Mouse (Mus musculus) hindbrain, embryonic 12.5 days (tissue): ENCODE data around the gene Gemin7. TPM values are rescaled to one million over a fixed set of nuclear protein-coding genes. Genes with fewer than 3 reads are reported as not detected.

Experiments used
- ATAC-seq: fragments of 200-750 bp; cut with Nextera tagmentation; 2 replicates; pipeline ENCODE4 v1.8.0; 2017; ENCODE audit warnings: moderate TSS enrichment; ENCODE audit not compliant: low FRiP score
- H3K27ac ChIP-seq: fragments of 300-500 bp; sonication (generic); 2 replicates; pipeline ENCODE4 v1.5.1; 2016; ENCODE audit warnings: mild to moderate bottlenecking
- H3K27me3 ChIP-seq: fragments of 300-500 bp; sonication (generic); 2 replicates; pipeline ENCODE4 v1.6.1; 2016; ENCODE audit warnings: mild to moderate bottlenecking
- H3K36me3 ChIP-seq: fragments of 300-500 bp; sonication (generic); 2 replicates; pipeline ENCODE4 v1.6.1; 2016; ENCODE audit warnings: mild to moderate bottlenecking
- H3K4me1 ChIP-seq: fragments of 300-500 bp; sonication (generic); 2 replicates; pipeline ENCODE4 v1.6.1; 2016
- H3K4me2 ChIP-seq: fragments of 300-500 bp; sonication (generic); replicated peaks from 2 replicates; pipeline ENCODE4 v1.6.1; 2016; ENCODE audit warnings: mild to moderate bottlenecking
- H3K4me3 ChIP-seq: fragments of 300-500 bp; sonication (generic); 2 replicates; pipeline ENCODE4 v1.5.1; 2016; ENCODE audit warnings: mild to moderate bottlenecking
- H3K9ac ChIP-seq: fragments of 300-500 bp; sonication (generic); 2 replicates; pipeline ENCODE4 v1.6.1; 2016; ENCODE audit warnings: mild to moderate bottlenecking, moderate library complexity
- H3K9me3 ChIP-seq: fragments of 300-500 bp; sonication (generic); replicated peaks from 2 replicates; pipeline ENCODE4 v1.6.1; 2016; ENCODE audit warnings: mild to moderate bottlenecking
- WGBS: fragments of 180-500 bp; shearing (Covaris S2); methylation state at CpG from one replicate; pipeline ENCODE4 v1.1.7; 2016; 5-methylcytosine and 5-hydroxymethylcytosine counted together
- polyA plus RNA-seq: library from polyadenylated mRNA; unstranded; fragments of >200 nt; fragmentation: Nextera tagmentation; extraction: Ambion mirVana; gene quantifications from 2 replicates; pipeline ENCODE4 v1.2.1, GENCODE M21; 2016

Gene Gemin7
- polyA plus RNA-seq, 1 experiment from 2014 or later = 145 TPM

DNA sequence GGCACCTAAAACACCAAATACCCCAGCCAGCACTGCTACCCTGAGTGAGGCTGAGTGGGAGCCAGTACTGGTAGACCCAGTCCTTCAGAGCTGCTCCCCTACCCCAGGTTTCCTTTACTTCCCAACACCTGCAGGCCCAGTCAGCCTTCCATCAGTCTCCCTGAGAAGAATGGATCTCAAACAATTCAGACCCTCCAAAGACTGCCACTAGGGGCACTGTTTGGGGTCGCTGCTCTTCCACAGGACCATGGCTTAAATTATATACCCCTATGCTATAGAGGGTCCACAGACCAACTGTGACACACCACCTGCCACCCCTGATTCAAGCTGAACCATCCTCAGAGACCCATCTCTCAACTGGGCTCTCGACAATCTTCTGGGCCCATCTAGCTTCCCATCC is 18.4 kb downstream of the Gemin7 start:
- peak overlapping the region; percentile 29; the same call in 1 of the 2 replicates for H3K9ac ChIP-seq
- 62% methylated on average over 2 of the region's 2 CpGs for WGBS
- H3K4me1 ChIP-seq = peaks cover 43% of the 10 kb centered on the region
- H3K4me3 ChIP-seq = 0 out of 2 replicates have a peak overlapping the region, but pooled peaks have one; percentile 0
- no peaks in the 10 kb centered on the region for H3K27me3 ChIP-seq
- H3K27ac ChIP-seq = no peak overlapping the region
- H3K9me3 ChIP-seq = no peaks in the 10 kb centered on the region
- peaks cover 13% of the 10 kb centered on the region for H3K36me3 ChIP-seq
- peak overlapping the region; percentile 1; the same call in 1 of the 2 replicates for H3K4me2 ChIP-seq
- no peak for ATAC-seq

DNA sequence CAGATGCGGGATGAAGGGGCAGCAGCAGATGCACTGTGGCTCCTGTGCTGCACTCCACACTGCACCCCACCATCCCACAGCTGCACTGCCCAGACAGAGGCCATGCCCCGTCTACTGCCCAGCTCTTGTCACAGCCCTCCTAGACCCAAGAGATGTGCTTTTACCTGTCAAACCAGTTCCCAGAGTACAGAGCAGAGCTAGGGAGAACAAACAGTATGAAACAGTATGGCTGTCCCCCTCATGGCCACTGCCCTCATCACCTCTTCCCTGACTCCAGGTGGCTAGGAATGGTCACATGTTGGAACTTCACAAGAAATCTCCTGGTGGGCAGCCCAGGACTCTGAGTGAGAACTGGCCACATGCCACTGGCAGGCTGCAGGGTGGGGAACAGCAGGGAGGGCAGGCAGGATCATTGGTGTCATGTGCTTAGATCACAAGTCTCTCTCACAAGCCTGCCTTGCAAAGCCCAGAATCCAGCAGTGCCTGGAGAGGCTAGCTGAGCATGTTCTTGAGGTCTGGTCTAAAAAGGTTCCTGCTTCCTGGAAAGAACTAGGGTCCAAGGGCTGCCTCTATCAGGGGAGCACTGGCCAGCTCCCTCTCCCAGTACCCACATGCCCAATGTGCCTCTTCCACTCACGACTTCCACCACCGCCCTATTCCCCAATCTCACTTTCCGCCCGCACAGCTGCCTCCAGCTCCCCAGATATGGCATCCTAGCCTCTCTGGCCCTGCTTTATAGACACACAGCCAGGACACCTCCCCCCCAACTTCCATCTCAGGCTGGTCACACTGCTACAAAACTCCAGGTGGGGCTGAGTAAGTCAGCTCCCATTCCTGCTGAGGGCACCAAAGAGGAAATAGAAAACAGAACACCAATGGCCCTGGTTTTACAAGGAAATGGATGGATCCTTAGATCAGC is 19.2 kb downstream of the Gemin7 start:
- H3K4me2 ChIP-seq = no peak overlapping the region
- WGBS = 94% methylated on average over 6 of the region's 6 CpGs
- H3K9me3 ChIP-seq = no peaks in the 10 kb centered on the region
- H3K4me3 ChIP-seq = 0 out of 2 replicates have a peak overlapping the region, but pooled peaks have one; percentile 0
- peaks cover 39% of the 10 kb centered on the region for H3K4me1 ChIP-seq
- H3K27ac ChIP-seq = no peak overlapping the region
- peak overlapping the region; percentile 29; the same call in 1 of the 2 replicates for H3K9ac ChIP-seq
- ATAC-seq = no peak
- no peaks in the 10 kb centered on the region for H3K27me3 ChIP-seq
- peaks cover 20% of the 10 kb centered on the region for H3K36me3 ChIP-seq

GRCm38 (mm10) chr7:19557086-19557485 is 20.3 kb downstream of the Gemin7 start:
- Histone ChIP-seq H3K9ac (no peak overlapping the region), H3K4me1 (peaks cover 44% of the 10 kb centered on the region), H3K27me3 (no peaks in the 10 kb centered on the region), H3K36me3 (peaks cover 24% of the 10 kb centered on the region), H3K27ac (no peak overlapping the region), H3K9me3 (no peaks in the 10 kb centered on the region), H3K4me2 (no peak overlapping the region), H3K4me3 (no peak overlapping the region)
- WGBS = 89% methylated on average over 2 of the region's 2 CpGs
- no peak for ATAC-seq

- ATAC-seq = no peak
- no peak overlapping the region for H3K4me3 ChIP-seq
- no peak overlapping the region for H3K27ac ChIP-seq
- H3K9ac ChIP-seq = no peak overlapping the region
- 85% methylated on average over 1 of the region's 1 CpGs for WGBS
- H3K4me2 ChIP-seq = no peak overlapping the region
- H3K9me3 ChIP-seq = no peaks in the 10 kb centered on the region
- H3K27me3 ChIP-seq = no peaks in the 10 kb centered on the region
- H3K4me1 ChIP-seq = peaks cover 23% of the 10 kb centered on the region
- peaks cover 25% of the 10 kb centered on the region for H3K36me3 ChIP-seq
Measured at GRCm38 (mm10) chr7:19554168-19554567, 23.2 kb downstream of the Gemin7 start.

DNA sequence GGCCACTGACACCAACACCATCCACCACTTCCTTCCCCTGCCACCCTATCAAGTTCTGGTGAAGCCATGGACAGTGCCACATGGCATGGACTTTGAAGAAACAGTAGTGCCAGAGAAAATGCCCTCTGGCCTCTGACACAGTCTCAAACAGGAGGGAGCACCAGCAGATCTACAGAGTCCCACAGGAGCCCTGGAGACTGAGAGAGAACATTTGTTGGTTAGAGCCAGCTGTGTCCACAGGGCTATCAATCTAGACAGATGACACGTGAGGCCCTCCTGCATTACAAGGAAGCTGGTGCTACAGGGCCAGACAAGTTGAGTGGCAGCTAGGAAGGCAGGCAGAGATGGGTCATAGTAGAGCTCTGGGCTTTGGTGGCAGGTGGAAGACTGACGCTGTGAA is 25.0 kb downstream of the Gemin7 start:
- Histone ChIP-seq H3K4me3 (no peak overlapping the region), H3K4me2 (no peak overlapping the region), H3K36me3 (peaks cover 25% of the 10 kb centered on the region), H3K27ac (no peak overlapping the region), H3K4me1 (peaks cover 10% of the 10 kb centered on the region; the same call in 1 of the 2 replicates), H3K9ac (no peak overlapping the region), H3K27me3 (no peaks in the 10 kb centered on the region), H3K9me3 (no peaks in the 10 kb centered on the region)
- 0 out of 2 replicates have a peak, but pooled peaks have one; percentile 33 for ATAC-seq
- WGBS = 62% methylated on average over 2 of the region's 2 CpGs

- no peak overlapping the region for H3K4me3 ChIP-seq
- H3K4me2 ChIP-seq = no peak overlapping the region
- H3K27me3 ChIP-seq = no peaks in the 10 kb centered on the region
- WGBS = 93% methylated on average over 5 of the region's 5 CpGs
- no peak overlapping the region for H3K27ac ChIP-seq
- no peaks in the 10 kb centered on the region for H3K9me3 ChIP-seq
- ATAC-seq = no peak
- peaks cover 22% of the 10 kb centered on the region for H3K36me3 ChIP-seq
- H3K9ac ChIP-seq = no peak overlapping the region
- H3K4me1 ChIP-seq = peaks cover 10% of the 10 kb centered on the region; the same call in 1 of the 2 replicates
Measured at GRCm38 (mm10) chr7:19551634-19552033, 25.8 kb downstream of the Gemin7 start.

GRCm38 (mm10) chr7:19549394-19549793 is 28.0 kb downstream of the Gemin7 start:
- Histone ChIP-seq H3K4me1 (peaks cover 13% of the 10 kb centered on the region; the same call in 1 of the 2 replicates), H3K36me3 (peaks cover 19% of the 10 kb centered on the region), H3K9me3 (no peaks in the 10 kb centered on the region), H3K27me3 (no peaks in the 10 kb centered on the region), H3K27ac (no peak overlapping the region), H3K9ac (no peak overlapping the region), H3K4me3 (no peak overlapping the region), H3K4me2 (no peak overlapping the region)
- ATAC-seq = no peak
- 91% methylated on average over 10 of the region's 10 CpGs for WGBS

DNA sequence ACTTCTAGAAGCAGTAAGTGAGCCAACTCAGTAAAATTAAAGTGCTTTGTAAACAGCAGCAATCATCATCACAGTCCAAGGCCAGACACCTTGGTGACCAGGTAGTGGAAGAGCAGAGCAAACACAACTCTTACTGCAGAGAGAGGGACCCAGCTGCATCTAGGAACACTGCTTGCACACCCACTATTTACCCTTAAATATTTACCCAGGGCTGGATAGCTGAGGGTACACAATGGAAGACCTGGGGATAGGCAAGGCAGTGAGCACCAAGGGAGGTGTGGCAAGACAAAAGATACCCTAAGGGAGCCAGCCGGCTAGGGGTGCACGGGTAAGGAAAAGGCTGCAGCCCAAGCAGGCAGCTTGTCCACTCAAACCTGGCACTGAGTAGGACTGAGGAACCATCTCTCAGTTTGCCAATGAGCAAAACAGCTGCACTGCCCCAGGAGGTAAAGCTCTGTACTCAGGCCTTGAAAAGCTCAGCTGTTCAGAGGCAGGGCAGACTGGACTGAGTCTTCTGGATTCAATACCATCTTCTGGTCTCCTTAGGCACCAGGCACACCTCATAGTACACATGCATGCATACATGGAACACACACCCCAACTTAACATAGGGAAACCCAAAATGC is 29.9 kb downstream of the Gemin7 start:
- peaks cover 22% of the 10 kb centered on the region for H3K4me1 ChIP-seq
- no peak for ATAC-seq
- no peak overlapping the region for H3K9ac ChIP-seq
- H3K27ac ChIP-seq = no peak overlapping the region
- 57% methylated on average over 2 of the region's 2 CpGs for WGBS
- 0 out of 2 replicates have a peak, but pooled peaks cover 7% of the 10 kb centered on the region for H3K36me3 ChIP-seq
- no peak overlapping the region for H3K4me3 ChIP-seq
- no peak overlapping the region for H3K4me2 ChIP-seq
- H3K9me3 ChIP-seq = no peaks in the 10 kb centered on the region
- H3K27me3 ChIP-seq = no peaks in the 10 kb centered on the region

GRCm38 (mm10) chr7:19546007-19546406 is 31.4 kb downstream of the Gemin7 start:
- ATAC-seq = no peak
- 76% methylated on average over 3 of the region's 3 CpGs for WGBS

GRCm38 (mm10) chr7:19543584-19543983 is 33.8 kb downstream of the Gemin7 start:
- Histone ChIP-seq H3K4me2 (no peak overlapping the region), H3K27ac (no peak overlapping the region), H3K27me3 (no peaks in the 10 kb centered on the region), H3K4me1 (peaks cover 35% of the 10 kb centered on the region), H3K36me3 (0 out of 2 replicates have a peak, but pooled peaks cover 3% of the 10 kb centered on the region), H3K9me3 (no peaks in the 10 kb centered on the region), H3K4me3 (no peak overlapping the region), H3K9ac (no peak overlapping the region)
- no peak for ATAC-seq
- WGBS = 66% methylated on average over 6 of the region's 6 CpGs

More at GRCm38 (mm10) chr7:19546007-19546406, 31.4 kb downstream of the Gemin7 start:
- peaks cover 31% of the 10 kb centered on the region for H3K4me1 ChIP-seq
- H3K27ac ChIP-seq = no peak overlapping the region
- no peak overlapping the region for H3K4me3 ChIP-seq
- H3K27me3 ChIP-seq = no peaks in the 10 kb centered on the region
- H3K36me3 ChIP-seq = 0 out of 2 replicates have a peak, but pooled peaks cover 3% of the 10 kb centered on the region
- no peak overlapping the region for H3K4me2 ChIP-seq
- H3K9ac ChIP-seq = no peak overlapping the region
- H3K9me3 ChIP-seq = no peaks in the 10 kb centered on the region

- Histone ChIP-seq H3K4me1 (peaks cover 35% of the 10 kb centered on the region), H3K4me3 (no peak overlapping the region), H3K36me3 (no peaks in the 10 kb centered on the region), H3K9ac (peak overlapping the region; percentile 3; the same call in 1 of the 2 replicates), H3K27me3 (no peaks in the 10 kb centered on the region), H3K9me3 (no peaks in the 10 kb centered on the region), H3K27ac (peak overlapping the region; percentile 67), H3K4me2 (no peak overlapping the region; the same call in 1 of the 2 replicates)
- 59% methylated on average over 8 of the region's 8 CpGs for WGBS
- ATAC-seq = peak; percentile 90
Measured at GRCm38 (mm10) chr7:19542155-19542691, 35.2 kb downstream of the Gemin7 start.

DNA sequence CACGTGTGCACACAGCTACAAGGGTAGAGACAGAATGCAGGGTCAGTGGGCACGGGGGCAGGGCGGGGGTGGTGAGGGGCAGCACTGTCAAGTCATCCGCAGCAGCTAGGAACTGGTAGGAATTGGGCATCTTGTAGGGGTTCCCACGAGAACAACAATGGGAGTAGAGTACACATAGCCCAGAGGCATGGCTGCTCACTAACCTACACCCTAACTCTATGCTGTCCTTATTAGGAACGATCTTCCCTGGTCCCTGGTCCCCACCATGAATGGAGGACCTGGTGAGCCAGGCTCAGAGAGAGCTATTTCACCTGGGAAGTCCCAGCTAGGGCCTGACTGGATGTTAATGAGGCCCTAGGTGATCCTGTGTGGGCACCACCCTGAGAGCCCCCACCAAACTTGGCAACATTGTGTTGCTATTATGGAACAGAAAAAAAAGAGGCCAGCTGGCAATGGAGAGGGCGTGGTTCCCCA is 35.7 kb downstream of the Gemin7 start:
- no peaks in the 10 kb centered on the region for H3K9me3 ChIP-seq
- no peak overlapping the region for H3K4me2 ChIP-seq
- peak; percentile 51 for ATAC-seq
- 67% methylated on average over 7 of the region's 7 CpGs for WGBS
- peaks cover 35% of the 10 kb centered on the region for H3K4me1 ChIP-seq
- no peak overlapping the region for H3K9ac ChIP-seq
- H3K36me3 ChIP-seq = no peaks in the 10 kb centered on the region
- no peak overlapping the region for H3K4me3 ChIP-seq
- no peaks in the 10 kb centered on the region for H3K27me3 ChIP-seq
- H3K27ac ChIP-seq = peak overlapping the region; percentile 67; the same call in 1 of the 2 replicates
